Mouse (Mus musculus) hindbrain, embryonic 11.5 days (tissue): Measurements from ENCODE around the gene Sgce. TPM values are rescaled to one million over a fixed set of nuclear protein-coding genes. Genes with fewer than 3 reads are reported as not detected.

Experiments used
- ATAC-seq: fragments of 200-750 bp; cut with Nextera tagmentation; 2 replicates; pipeline ENCODE4 v1.8.0; 2017; ENCODE audit warnings: mild to moderate bottlenecking, moderate TSS enrichment, moderate library complexity; ENCODE audit not compliant: low FRiP score
- DNase-seq: peaks from one replicate; pipeline ENCODE4 v3.0.0-alpha.2; 2015; ENCODE audit warnings: low spot score
- H3K27ac ChIP-seq: fragments of 300-500 bp; sonication (generic); 2 replicates; pipeline ENCODE4 v1.5.1; 2014; ENCODE audit warnings: mild to moderate bottlenecking, low read depth, low read length
- H3K27me3 ChIP-seq: fragments of 300-500 bp; sonication (generic); 2 replicates; pipeline ENCODE4 v1.6.1; 2014; ENCODE audit warnings: mild to moderate bottlenecking, low read length, moderate library complexity, mixed read lengths; ENCODE audit not compliant: control insufficient read depth, insufficient read depth
- H3K36me3 ChIP-seq: fragments of 300-500 bp; sonication (generic); 2 replicates; pipeline ENCODE4 v1.6.1; 2014; ENCODE audit warnings: mild to moderate bottlenecking, low read length, moderate library complexity, mixed read lengths; ENCODE audit not compliant: control insufficient read depth, insufficient read depth
- H3K4me1 ChIP-seq: fragments of 300-500 bp; sonication (generic); replicated peaks from 2 replicates; pipeline ENCODE4 v1.6.1; 2014; ENCODE audit warnings: low read length, mixed read lengths; ENCODE audit not compliant: control insufficient read depth, insufficient read depth
- H3K4me2 ChIP-seq: fragments of 300-500 bp; sonication (generic); replicated peaks from 2 replicates; pipeline ENCODE4 v1.6.1; 2014; ENCODE audit warnings: mild to moderate bottlenecking, low read depth, low read length
- H3K4me3 ChIP-seq: fragments of 300-500 bp; sonication (generic); 2 replicates; pipeline ENCODE4 v1.5.1; 2014; ENCODE audit warnings: low read depth, low read length
- H3K9ac ChIP-seq: fragments of 300-500 bp; sonication (generic); 2 replicates; pipeline ENCODE4 v1.6.1; 2014; ENCODE audit warnings: low read depth, low read length
- H3K9me3 ChIP-seq: fragments of 300-500 bp; sonication (generic); 2 replicates; pipeline ENCODE4 v1.6.1; 2016; ENCODE audit warnings: low read length; ENCODE audit not compliant: control insufficient read depth
- WGBS: fragments of 180-500 bp; shearing (Covaris S2); extraction: QIAGEN DNeasy Blood & Tissue Kit; methylation state at CpG from one replicate; pipeline ENCODE4 v1.1.7; 2014; 5-methylcytosine and 5-hydroxymethylcytosine counted together
- polyA plus RNA-seq: library from polyadenylated mRNA; unstranded; fragments of >200 nt; fragmentation: Nextera tagmentation; extraction: Ambion mirVana; gene quantifications from 2 replicates; pipeline ENCODE4 v1.2.1, GENCODE M21; 2014

Gene Sgce
- polyA plus RNA-seq, 1 experiment from 2014 or later = 74.4 TPM

DNA sequence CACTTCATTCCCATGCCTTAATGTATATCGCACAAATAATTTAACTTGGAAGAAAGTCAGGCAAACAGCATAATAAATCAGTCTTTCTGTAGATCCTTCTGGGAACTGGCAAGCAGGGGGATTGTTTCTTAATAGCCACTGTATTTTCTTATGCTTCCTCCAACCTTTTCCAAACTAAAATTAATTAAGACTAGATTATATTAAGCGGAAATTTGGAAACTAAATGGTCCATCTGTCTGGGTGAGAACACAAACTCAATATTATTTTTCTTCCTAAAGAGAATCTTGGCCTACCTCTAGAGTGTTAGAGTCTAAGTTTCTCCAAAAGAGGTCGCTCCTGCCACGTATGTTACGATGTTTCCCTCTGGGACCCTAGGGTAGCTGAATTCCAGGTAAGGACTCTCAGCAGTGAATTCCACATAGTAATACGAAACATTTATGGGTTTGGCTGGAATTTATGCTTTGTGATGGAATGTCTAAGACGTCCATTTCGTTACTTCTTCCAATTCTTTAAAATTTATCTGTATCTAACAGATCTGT, 94.3 kb downstream of the Sgce start:
- 78% methylated on average over 8 of the region's 8 CpGs for WGBS
- DNase-seq = no peak
- no peak overlapping the region for H3K4me3 ChIP-seq

DNA sequence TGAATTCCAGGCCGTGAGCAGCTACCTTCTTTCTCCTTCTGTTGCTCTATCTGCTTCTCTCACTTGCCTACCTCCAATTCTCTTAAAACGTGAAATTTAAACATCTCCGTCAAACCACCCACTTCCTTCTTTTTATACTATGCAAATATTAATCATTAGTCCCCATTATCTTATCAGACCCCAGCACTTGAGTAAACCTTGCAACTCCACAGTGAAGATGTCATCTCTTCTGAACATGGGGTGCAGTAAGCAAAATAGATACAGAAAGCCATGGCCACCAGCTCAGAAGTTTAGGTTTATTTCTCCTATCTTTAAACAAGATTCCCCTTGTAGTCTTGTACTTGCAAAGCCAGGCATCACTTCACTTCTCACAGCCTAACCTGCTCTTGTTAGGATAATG, 99.7 kb downstream of the Sgce start:
- H3K4me3 ChIP-seq = no peak overlapping the region
- H3K9ac ChIP-seq = no peak overlapping the region
- no peaks in the 10 kb centered on the region for H3K27me3 ChIP-seq
- WGBS = 87% methylated on average over 3 of the region's 3 CpGs
- H3K27ac ChIP-seq = no peak overlapping the region
- H3K36me3 ChIP-seq = no peaks in the 10 kb centered on the region
- H3K4me1 ChIP-seq = no peaks in the 10 kb centered on the region
- ATAC-seq (no peak), DNase-seq (no peak)
- no peak overlapping the region for H3K4me2 ChIP-seq
- H3K9me3 ChIP-seq = no peaks in the 10 kb centered on the region

More for the DNA sequence above, 94.3 kb downstream of the Sgce start:
- no peak for ATAC-seq
- Histone ChIP-seq H3K4me1 (no peaks in the 10 kb centered on the region), H3K9me3 (no peaks in the 10 kb centered on the region), H3K27ac (no peak overlapping the region), H3K36me3 (no peaks in the 10 kb centered on the region), H3K4me2 (no peak overlapping the region), H3K27me3 (no peaks in the 10 kb centered on the region), H3K9ac (no peak overlapping the region)

DNA sequence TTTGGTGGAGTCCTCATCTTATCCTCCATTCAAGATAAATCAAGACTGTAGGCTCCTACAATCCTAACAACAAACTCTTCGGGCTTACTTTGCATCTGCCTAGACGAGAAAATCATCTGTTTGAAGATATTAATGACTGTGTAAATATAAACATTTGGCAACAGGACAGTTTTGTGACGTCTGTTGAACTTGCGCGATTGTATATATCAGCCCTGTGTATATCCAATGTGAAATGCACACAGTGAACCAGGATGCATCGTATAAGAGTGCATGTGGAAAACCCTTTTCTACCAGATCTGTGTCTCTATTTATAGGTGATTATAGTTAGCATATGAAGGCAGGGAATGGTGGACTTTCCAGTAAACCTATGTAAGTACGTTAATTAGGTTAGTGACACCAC, 104.9 kb downstream of the Sgce start:
- H3K27me3 ChIP-seq = no peaks in the 10 kb centered on the region
- H3K27ac ChIP-seq = no peak overlapping the region
- H3K4me2 ChIP-seq = no peak overlapping the region
- H3K4me3 ChIP-seq = no peak overlapping the region
- DNase-seq (no peak), ATAC-seq (no peak)
- no peak overlapping the region for H3K9ac ChIP-seq
- no peaks in the 10 kb centered on the region for H3K9me3 ChIP-seq
- H3K4me1 ChIP-seq = no peaks in the 10 kb centered on the region
- WGBS = 92% methylated on average over 7 of the region's 7 CpGs
- no peaks in the 10 kb centered on the region for H3K36me3 ChIP-seq

DNA sequence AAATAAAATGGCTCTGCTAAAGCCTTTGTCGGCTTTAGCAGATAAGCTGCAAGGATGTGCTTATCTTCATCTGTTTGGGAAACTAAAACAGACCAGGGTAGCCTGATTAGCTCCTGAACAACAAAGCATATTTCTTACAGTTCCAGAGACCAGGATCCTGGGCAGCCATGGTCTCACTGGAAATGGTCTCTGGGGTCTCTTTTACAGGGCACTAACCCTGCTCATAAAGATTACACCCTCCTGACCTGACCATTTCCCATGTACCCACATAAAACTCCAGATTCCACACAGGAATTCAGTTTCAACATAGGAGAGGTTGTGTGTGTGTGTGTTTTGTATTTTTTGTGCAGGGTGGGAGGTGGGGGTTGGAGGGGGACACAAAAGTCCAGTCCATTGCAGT, 112.2 kb downstream of the Sgce start:
- DNase-seq = no peak
- Histone ChIP-seq H3K27ac (no peak overlapping the region), H3K9me3 (no peaks in the 10 kb centered on the region), H3K4me1 (no peaks in the 10 kb centered on the region), H3K4me2 (no peak overlapping the region), H3K27me3 (no peaks in the 10 kb centered on the region), H3K4me3 (no peak overlapping the region), H3K36me3 (no peaks in the 10 kb centered on the region), H3K9ac (no peak overlapping the region)
- ATAC-seq = no peak
- 79% methylated on average over 1 of the region's 1 CpGs for WGBS

DNA sequence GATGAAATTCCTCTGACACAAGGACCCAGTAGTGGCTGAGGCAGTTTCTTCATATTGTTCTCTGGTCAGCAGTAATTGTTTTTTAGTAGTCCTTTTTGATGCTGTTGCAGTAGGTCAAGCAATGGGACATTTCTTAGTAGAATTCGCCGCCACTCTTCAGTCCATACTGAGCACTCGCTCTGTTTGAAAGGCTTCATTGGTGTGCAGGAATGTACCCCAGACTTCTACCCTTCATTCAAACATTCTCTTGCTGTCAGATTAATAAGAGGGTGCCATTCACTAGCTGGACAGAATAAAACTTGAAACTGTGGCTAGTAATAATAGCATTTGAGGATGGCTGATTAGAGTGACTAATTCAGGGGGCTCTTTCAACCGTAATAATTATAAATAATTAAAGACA, 113.8 kb downstream of the Sgce start:
- Histone ChIP-seq H3K4me1 (no peaks in the 10 kb centered on the region), H3K4me2 (no peak overlapping the region), H3K27ac (no peak overlapping the region), H3K27me3 (no peaks in the 10 kb centered on the region), H3K9me3 (no peaks in the 10 kb centered on the region), H3K36me3 (no peaks in the 10 kb centered on the region), H3K9ac (no peak overlapping the region), H3K4me3 (no peak overlapping the region)
- 65% methylated on average over 4 of the region's 4 CpGs for WGBS
- ATAC-seq (0 out of 2 replicates have a peak, but pooled peaks have one; percentile 14), DNase-seq (no peak)

DNA sequence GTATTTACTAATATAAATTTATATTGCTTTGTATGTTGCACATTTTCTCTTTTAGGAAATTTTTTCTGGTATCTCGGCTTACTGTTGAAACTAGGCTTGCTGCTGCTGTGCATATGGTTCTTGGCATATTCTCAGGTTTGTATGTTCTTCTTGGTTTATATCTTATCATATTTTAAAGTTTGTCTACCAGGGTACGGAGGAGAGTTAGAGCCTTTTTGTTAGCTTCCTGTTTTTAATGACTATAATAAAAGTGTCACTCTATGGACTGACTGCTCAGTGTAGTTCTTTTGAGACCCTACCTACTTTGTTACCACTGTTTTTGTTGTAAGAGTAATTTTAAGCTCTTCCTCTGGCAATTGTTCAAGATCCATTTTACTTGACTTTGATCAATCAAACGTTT, 115.5 kb downstream of the Sgce start:
- Histone ChIP-seq H3K4me2 (no peak overlapping the region), H3K36me3 (no peaks in the 10 kb centered on the region), H3K27me3 (no peaks in the 10 kb centered on the region), H3K9me3 (no peaks in the 10 kb centered on the region), H3K4me1 (no peaks in the 10 kb centered on the region), H3K9ac (no peak overlapping the region), H3K4me3 (no peak overlapping the region), H3K27ac (no peak overlapping the region)
- ATAC-seq (no peak), DNase-seq (no peak)
- WGBS = 75% methylated on average over 3 of the region's 3 CpGs

Other genes starting within 250 kb of the Sgce start
- 143 and 151 TPM in 2 replicates for gene Col1a2, start 242.4 kb downstream of the Sgce start, polyA plus RNA-seq
- 51.0 and 54.2 TPM in 2 replicates for gene Casd1, start 146.4 kb downstream of the Sgce start, polyA plus RNA-seq
- gene Peg10, start 99 bp upstream of the Sgce start, polyA plus RNA-seq = 17.6 and 26.9 TPM in 2 replicates
- 22.9 and 33.9 TPM in 2 replicates for gene Ppp1r9a, start 155.7 kb upstream of the Sgce start, polyA plus RNA-seq